Mouse (Mus musculus) liver, embryonic 12.5 days (tissue): Measurements from ENCODE around the gene Cldn10. TPM values are rescaled to one million over a fixed set of nuclear protein-coding genes. Genes with fewer than 3 reads are reported as not detected.

Experiments
- ATAC-seq: fragments of 200-750 bp; cut with Nextera tagmentation; 2 replicates; pipeline ENCODE4 v1.8.0; 2017; ENCODE audit warnings: moderate number of reproducible peaks, mild to moderate bottlenecking, moderate library complexity
- H3K27ac ChIP-seq: fragments of 300-500 bp; sonication (generic); 2 replicates; pipeline ENCODE4 v1.5.1; 2016; ENCODE audit warnings: mild to moderate bottlenecking
- H3K27me3 ChIP-seq: fragments of 300-500 bp; sonication (generic); replicated peaks from 2 replicates; pipeline ENCODE4 v1.6.1; 2016; ENCODE audit warnings: mild to moderate bottlenecking, moderate library complexity
- H3K36me3 ChIP-seq: fragments of 300-500 bp; sonication (generic); 2 replicates; pipeline ENCODE4 v1.6.1; 2016; ENCODE audit warnings: mild to moderate bottlenecking, moderate library complexity
- H3K4me1 ChIP-seq: fragments of 300-500 bp; sonication (generic); 2 replicates; pipeline ENCODE4 v1.6.1; 2016
- H3K4me2 ChIP-seq: fragments of 300-500 bp; sonication (generic); 2 replicates; pipeline ENCODE4 v1.6.1; 2016; ENCODE audit warnings: mild to moderate bottlenecking, moderate library complexity
- H3K4me3 ChIP-seq: fragments of 300-500 bp; sonication (generic); 2 replicates; pipeline ENCODE4 v1.5.1; 2016; ENCODE audit warnings: mild to moderate bottlenecking, moderate library complexity
- H3K9ac ChIP-seq: fragments of 300-500 bp; sonication (generic); 2 replicates; pipeline ENCODE4 v1.6.1; 2016; ENCODE audit warnings: mild to moderate bottlenecking, moderate library complexity
- H3K9me3 ChIP-seq: fragments of 300-500 bp; sonication (generic); replicated peaks from 2 replicates; pipeline ENCODE4 v1.6.1; 2016; ENCODE audit warnings: mild to moderate bottlenecking, moderate library complexity
- WGBS: fragments of 180-500 bp; shearing (Covaris S2); methylation state at CpG from one replicate; pipeline ENCODE4 v1.1.7; 2016; ENCODE audit not compliant: insufficient replicate concordance; 5-methylcytosine and 5-hydroxymethylcytosine counted together
- polyA plus RNA-seq: library from polyadenylated mRNA; unstranded; fragments of >200 nt; fragmentation: Nextera tagmentation; extraction: Ambion mirVana; gene quantifications from 2 replicates; pipeline ENCODE4 v1.2.1, GENCODE M21; 2016

Gene Cldn10
- polyA plus RNA-seq, 1 experiment from 2014 or later = 0.30 TPM

- H3K9ac ChIP-seq = no peak overlapping the region
- WGBS = 72% methylated on average over 17 of the region's 17 CpGs
- no peaks in the 10 kb centered on the region for H3K9me3 ChIP-seq
- no peak overlapping the region for H3K27ac ChIP-seq
- H3K36me3 ChIP-seq = no peaks in the 10 kb centered on the region
- H3K4me2 ChIP-seq = no peak overlapping the region
- ATAC-seq = no peak
- H3K4me1 ChIP-seq = peaks cover 12% of the 10 kb centered on the region
- no peaks in the 10 kb centered on the region for H3K27me3 ChIP-seq
- H3K4me3 ChIP-seq = no peak overlapping the region
Measured at GRCm38 (mm10) chr14:118783326-118783935, 4.3 kb upstream of the Cldn10 start.

GRCm38 (mm10) chr14:118790217-118790616 lies 2.5 kb downstream of the Cldn10 start:
- H3K9ac ChIP-seq = no peak overlapping the region
- WGBS = 40% methylated on average over 4 of the region's 4 CpGs
- H3K36me3 ChIP-seq = no peaks in the 10 kb centered on the region
- no peak overlapping the region for H3K4me3 ChIP-seq
- H3K4me1 ChIP-seq = peaks cover 53% of the 10 kb centered on the region
- no peaks in the 10 kb centered on the region for H3K9me3 ChIP-seq
- peak; percentile 40; the same call in 1 of the 2 replicates for ATAC-seq
- 0 out of 2 replicates have a peak overlapping the region, but pooled peaks have one; percentile 5 for H3K27ac ChIP-seq
- H3K4me2 ChIP-seq = peak overlapping the region; percentile 2; the same call in 1 of the 2 replicates
- H3K27me3 ChIP-seq = no peaks in the 10 kb centered on the region

DNA sequence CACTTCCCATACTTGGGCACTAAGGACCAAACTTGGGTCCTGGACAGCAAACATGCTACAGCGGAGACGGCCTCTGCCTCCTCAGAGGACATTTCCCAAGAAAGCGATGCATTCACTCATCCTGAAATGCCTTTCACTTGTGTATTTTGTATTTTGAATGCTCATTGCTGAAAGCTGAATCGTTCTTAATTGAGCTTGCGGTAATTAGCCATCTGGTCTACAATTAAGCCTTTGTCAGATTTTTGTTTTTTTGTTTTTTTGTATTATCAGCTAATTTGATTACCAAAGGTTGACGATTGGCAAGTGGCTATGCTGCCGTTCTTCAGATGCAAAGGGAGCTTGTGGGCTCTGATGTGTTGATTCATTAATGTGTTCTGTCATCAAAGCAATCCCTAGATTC lies 5.2 kb downstream of the Cldn10 start:
- 88% methylated on average over 7 of the region's 7 CpGs for WGBS
- Histone ChIP-seq H3K9me3 (no peaks in the 10 kb centered on the region), H3K36me3 (no peaks in the 10 kb centered on the region), H3K9ac (no peak overlapping the region), H3K4me1 (peaks cover 71% of the 10 kb centered on the region), H3K27me3 (no peaks in the 10 kb centered on the region), H3K4me2 (no peak overlapping the region), H3K4me3 (no peak overlapping the region), H3K27ac (peak overlapping the region; percentile 100; the same call in 1 of the 2 replicates)
- ATAC-seq = no peak

DNA sequence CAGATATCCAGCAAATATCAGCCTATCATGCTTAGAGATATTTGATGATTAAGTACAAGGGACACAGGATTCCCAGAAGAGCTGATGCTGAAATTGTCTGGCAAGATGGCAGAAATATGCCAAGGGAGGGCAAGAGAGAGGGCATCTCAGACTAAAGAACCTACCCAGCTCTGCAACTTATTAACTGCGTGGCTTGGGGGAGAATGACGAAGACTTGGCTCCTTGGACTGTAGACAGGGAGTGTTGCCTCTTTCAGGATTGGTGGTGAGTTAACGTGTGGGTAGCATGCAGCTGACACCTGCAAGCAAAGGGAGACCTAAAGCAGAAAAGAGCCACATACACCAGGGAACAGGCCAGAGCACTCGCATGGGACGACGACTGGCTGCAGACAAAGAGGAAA lies 5.7 kb downstream of the Cldn10 start:
- peak overlapping the region; percentile 100 for H3K27ac ChIP-seq
- H3K4me3 ChIP-seq = no peak overlapping the region
- ATAC-seq = no peak
- no peaks in the 10 kb centered on the region for H3K36me3 ChIP-seq
- peaks cover 76% of the 10 kb centered on the region for H3K4me1 ChIP-seq
- no peak overlapping the region for H3K9ac ChIP-seq
- no peaks in the 10 kb centered on the region for H3K27me3 ChIP-seq
- no peak overlapping the region for H3K4me2 ChIP-seq
- WGBS = 85% methylated on average over 6 of the region's 6 CpGs
- H3K9me3 ChIP-seq = no peaks in the 10 kb centered on the region

- H3K27me3 ChIP-seq = no peaks in the 10 kb centered on the region
- H3K4me3 ChIP-seq = no peak overlapping the region
- no peaks in the 10 kb centered on the region for H3K9me3 ChIP-seq
- H3K9ac ChIP-seq = no peak overlapping the region
- no peak overlapping the region for H3K4me2 ChIP-seq
- WGBS = 35% methylated on average over 1 of the region's 1 CpGs
- H3K4me1 ChIP-seq = peaks cover 84% of the 10 kb centered on the region
- no peaks in the 10 kb centered on the region for H3K36me3 ChIP-seq
- H3K27ac ChIP-seq = peak overlapping the region; percentile 100
- no peak for ATAC-seq
Measured at GRCm38 (mm10) chr14:118794196-118794595, 6.5 kb downstream of the Cldn10 start.

- H3K36me3 ChIP-seq = no peaks in the 10 kb centered on the region
- H3K4me1 ChIP-seq = peaks cover 89% of the 10 kb centered on the region
- 42% methylated on average over 2 of the region's 2 CpGs for WGBS
- H3K27me3 ChIP-seq = no peaks in the 10 kb centered on the region
- no peaks in the 10 kb centered on the region for H3K9me3 ChIP-seq
- peak overlapping the region; percentile 100 for H3K27ac ChIP-seq
- H3K4me2 ChIP-seq = peak overlapping the region; percentile 71
- peak overlapping the region; percentile 52; the same call in 1 of the 2 replicates for H3K9ac ChIP-seq
- no peak overlapping the region for H3K4me3 ChIP-seq
- ATAC-seq = peak; percentile 31
Measured at GRCm38 (mm10) chr14:118794893-118795292, 7.2 kb downstream of the Cldn10 start.

DNA sequence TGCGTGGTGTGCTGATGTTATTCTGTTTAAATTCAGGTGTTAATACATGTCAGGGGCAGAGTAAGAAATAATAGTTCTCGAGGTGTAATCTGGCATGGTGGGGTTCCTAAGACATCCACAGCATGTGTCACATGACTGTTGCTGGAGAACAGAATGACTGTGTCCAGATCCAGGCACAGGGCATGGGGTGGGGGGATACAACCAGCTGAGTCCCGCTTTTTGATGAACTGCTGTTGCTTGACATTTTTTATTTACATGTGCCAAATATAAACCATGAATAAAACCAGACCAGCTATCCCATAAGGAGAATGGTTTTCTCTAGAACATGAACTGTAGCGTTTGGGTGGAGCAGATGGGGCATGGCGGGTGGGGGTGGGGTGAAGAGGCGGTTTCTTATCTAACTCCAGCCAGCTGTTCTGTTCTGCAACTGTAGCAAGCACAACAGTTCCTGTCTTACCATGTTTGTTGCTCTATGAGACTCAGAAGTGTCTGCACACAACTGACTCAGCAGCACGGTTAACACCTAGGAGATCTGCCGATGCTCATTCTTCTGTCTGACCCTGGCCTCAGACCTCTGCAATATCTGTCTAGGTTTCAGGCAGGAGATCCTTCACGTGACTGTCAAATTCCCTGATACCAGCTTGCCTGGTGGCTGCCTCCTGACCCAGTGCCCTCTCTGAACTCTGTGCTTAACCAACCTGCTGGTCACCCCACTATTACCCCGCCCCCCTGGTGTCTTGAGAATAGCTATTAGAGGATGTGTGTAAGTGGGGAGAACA lies 8.4 kb downstream of the Cldn10 start:
- Histone ChIP-seq H3K27ac (peak overlapping the region; percentile 100), H3K36me3 (no peaks in the 10 kb centered on the region), H3K9ac (peak overlapping the region; percentile 73), H3K4me1 (peaks cover 89% of the 10 kb centered on the region), H3K4me2 (peak overlapping the region; percentile 71), H3K4me3 (peak overlapping the region; percentile 42), H3K9me3 (no peaks in the 10 kb centered on the region), H3K27me3 (peaks cover 7% of the 10 kb centered on the region)
- ATAC-seq = peak; percentile 93
- WGBS = 8% methylated on average over 10 of the region's 10 CpGs

GRCm38 (mm10) chr14:118796694-118797058 lies 9.0 kb downstream of the Cldn10 start:
- Histone ChIP-seq H3K9me3 (no peaks in the 10 kb centered on the region), H3K9ac (peak overlapping the region; percentile 73), H3K4me2 (peak overlapping the region; percentile 71), H3K27me3 (peaks cover 11% of the 10 kb centered on the region), H3K4me1 (peaks cover 83% of the 10 kb centered on the region), H3K4me3 (peak overlapping the region; percentile 42), H3K36me3 (no peaks in the 10 kb centered on the region), H3K27ac (peak overlapping the region; percentile 100)
- ATAC-seq = peak; percentile 2
- WGBS = 10% methylated on average over 5 of the region's 5 CpGs

DNA sequence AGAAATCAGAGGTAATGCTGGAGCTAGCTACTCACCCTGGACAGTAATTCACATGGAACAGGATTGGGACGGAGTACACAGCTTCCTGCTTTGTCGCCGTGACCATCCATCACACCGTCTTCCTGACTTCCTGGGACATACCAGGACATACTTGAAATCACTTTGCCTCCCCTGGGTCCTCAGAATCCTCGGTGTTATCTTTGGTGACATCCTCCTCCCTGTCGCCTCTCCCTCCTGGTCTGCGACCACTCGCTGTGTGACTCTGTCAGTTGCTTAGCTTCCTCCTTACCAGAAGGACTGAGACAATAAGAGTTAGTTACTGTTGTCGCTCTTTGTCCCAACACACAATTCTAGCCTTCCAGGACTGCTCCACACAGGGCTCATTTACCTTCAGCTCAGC lies 9.6 kb downstream of the Cldn10 start:
- peak overlapping the region; percentile 73 for H3K9ac ChIP-seq
- 16% methylated on average over 9 of the region's 9 CpGs for WGBS
- 0 out of 2 replicates have a peak, but pooled peaks have one; percentile 6 for ATAC-seq
- H3K4me3 ChIP-seq = peak overlapping the region; percentile 42
- no peaks in the 10 kb centered on the region for H3K36me3 ChIP-seq
- H3K9me3 ChIP-seq = no peaks in the 10 kb centered on the region
- peaks cover 78% of the 10 kb centered on the region for H3K4me1 ChIP-seq
- peak overlapping the region; percentile 100 for H3K27ac ChIP-seq
- peaks cover 11% of the 10 kb centered on the region for H3K27me3 ChIP-seq
- peak overlapping the region; percentile 71 for H3K4me2 ChIP-seq

GRCm38 (mm10) chr14:118799918-118800317 lies 12.2 kb downstream of the Cldn10 start:
- no peak for ATAC-seq
- Histone ChIP-seq H3K27me3 (peaks cover 11% of the 10 kb centered on the region), H3K9me3 (no peaks in the 10 kb centered on the region), H3K27ac (no peak overlapping the region), H3K9ac (no peak overlapping the region), H3K36me3 (no peaks in the 10 kb centered on the region), H3K4me1 (peaks cover 65% of the 10 kb centered on the region), H3K4me3 (no peak overlapping the region), H3K4me2 (peak overlapping the region; percentile 28)
- WGBS = 13% methylated on average over 9 of the region's 9 CpGs

GRCm38 (mm10) chr14:118803936-118804335 lies 16.2 kb downstream of the Cldn10 start:
- Histone ChIP-seq H3K9me3 (no peaks in the 10 kb centered on the region), H3K4me2 (no peak overlapping the region), H3K27ac (no peak overlapping the region), H3K4me1 (peaks cover 52% of the 10 kb centered on the region), H3K4me3 (no peak overlapping the region), H3K27me3 (peaks cover 13% of the 10 kb centered on the region), H3K9ac (no peak overlapping the region), H3K36me3 (no peaks in the 10 kb centered on the region)
- no peak for ATAC-seq
- WGBS = 54% methylated on average over 7 of the region's 7 CpGs

- Histone ChIP-seq H3K27me3 (peaks cover 14% of the 10 kb centered on the region), H3K27ac (no peak overlapping the region), H3K4me3 (no peak overlapping the region), H3K36me3 (no peaks in the 10 kb centered on the region), H3K4me1 (peaks cover 48% of the 10 kb centered on the region), H3K9ac (no peak overlapping the region), H3K4me2 (no peak overlapping the region), H3K9me3 (no peaks in the 10 kb centered on the region)
- WGBS = 26% methylated on average over 6 of the region's 6 CpGs
- ATAC-seq = no peak
Measured at GRCm38 (mm10) chr14:118804351-118804750, 16.6 kb downstream of the Cldn10 start.
